Mouse (Mus musculus) kidney, embryonic 16.5 days (tissue): ENCODE measurements around the gene Plekhg6. TPM values are rescaled to one million over a fixed set of nuclear protein-coding genes. Genes with fewer than 3 reads are reported as not detected.
A peak's percentile ranks its signal among the peaks of the same experiment; 100 is the strongest.

ENCODE experiments used
- ATAC-seq: fragments of 200-750 bp; cut with Nextera tagmentation; 2 replicates; pipeline ENCODE4 v1.8.0; 2017; ENCODE audit warnings: moderate TSS enrichment; ENCODE audit not compliant: low FRiP score, low TSS enrichment
- H3K27ac ChIP-seq: fragments of 300-500 bp; sonication (generic); 2 replicates; pipeline ENCODE4 v1.5.1; 2014; ENCODE audit warnings: low read length
- H3K27me3 ChIP-seq: fragments of 300-500 bp; sonication (generic); 2 replicates; pipeline ENCODE4 v1.6.1; 2014; ENCODE audit warnings: low read length, control low read depth, mixed read lengths; ENCODE audit not compliant: insufficient read depth
- H3K36me3 ChIP-seq: fragments of 300-500 bp; sonication (generic); 2 replicates; pipeline ENCODE4 v1.6.1; 2014; ENCODE audit warnings: low read length, control low read depth, mixed read lengths; ENCODE audit not compliant: insufficient read depth
- H3K4me1 ChIP-seq: fragments of 300-500 bp; sonication (generic); 2 replicates; pipeline ENCODE4 v1.6.1; 2014; ENCODE audit warnings: low read length, control low read depth, mixed read lengths; ENCODE audit not compliant: insufficient read depth
- H3K4me2 ChIP-seq: fragments of 300-500 bp; sonication (generic); replicated peaks from 2 replicates; pipeline ENCODE4 v1.6.1; 2014; ENCODE audit warnings: low read depth, low read length
- H3K4me3 ChIP-seq: fragments of 300-500 bp; sonication (generic); 2 replicates; pipeline ENCODE4 v1.5.1; 2014; ENCODE audit warnings: mild to moderate bottlenecking, low read length
- H3K9ac ChIP-seq: fragments of 300-500 bp; sonication (generic); replicated peaks from 2 replicates; pipeline ENCODE4 v1.6.1; 2014; ENCODE audit warnings: low read length
- H3K9me3 ChIP-seq: fragments of 300-500 bp; sonication (generic); 2 replicates; pipeline ENCODE4 v1.6.1; 2016; ENCODE audit warnings: low read length, control low read depth
- WGBS: fragments of 180-500 bp; shearing (Covaris S2); extraction: QIAGEN DNeasy Blood & Tissue Kit; methylation state at CpG from one replicate; pipeline ENCODE4 v1.1.7; 2014; 5-methylcytosine and 5-hydroxymethylcytosine counted together
- polyA plus RNA-seq: library from polyadenylated mRNA; unstranded; fragments of >200 nt; fragmentation: Nextera tagmentation; extraction: Ambion mirVana; gene quantifications from 2 replicates; pipeline ENCODE4 v1.2.1, GENCODE M21; 2015

The Plekhg6 gene
- polyA plus RNA-seq, 1 experiment from 2014 or later = 4.9 TPM

DNA sequence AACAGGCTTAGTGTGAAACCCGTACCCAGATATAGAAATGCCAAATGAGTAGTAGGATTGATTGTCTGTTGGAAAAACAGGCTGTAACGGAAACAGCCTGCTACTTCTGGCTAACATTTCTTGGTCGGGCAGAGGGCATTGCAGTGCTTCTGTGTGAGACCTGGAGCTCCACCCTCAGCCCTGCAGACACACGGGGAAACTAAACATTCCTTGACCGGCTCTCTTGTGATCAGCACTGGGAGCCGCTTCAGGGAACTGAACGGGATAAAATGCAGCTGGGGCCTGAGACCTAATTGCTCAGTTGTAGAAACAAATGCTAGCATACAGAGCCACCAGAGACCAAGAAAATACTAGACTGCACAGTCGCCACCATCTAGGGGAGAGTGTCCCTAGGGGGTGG lies 24.3 kb downstream of the Plekhg6 start:
- Histone ChIP-seq H3K27ac (no peak overlapping the region), H3K36me3 (peaks cover 44% of the 10 kb centered on the region), H3K4me1 (peaks cover 65% of the 10 kb centered on the region), H3K9me3 (no peaks in the 10 kb centered on the region), H3K9ac (no peak overlapping the region; the same call in 1 of the 2 replicates), H3K27me3 (no peaks in the 10 kb centered on the region), H3K4me3 (no peak overlapping the region), H3K4me2 (no peak overlapping the region)
- no peak for ATAC-seq
- 25% methylated on average over 8 of the region's 8 CpGs for WGBS

GRCm38 (mm10) chr6:125355197-125355741 lies 25.3 kb downstream of the Plekhg6 start:
- peaks cover 35% of the 10 kb centered on the region for H3K36me3 ChIP-seq
- ATAC-seq = peak; percentile 9; the same call in 1 of the 2 replicates
- H3K4me2 ChIP-seq = peak overlapping the region; percentile 44
- WGBS = 7% methylated on average over 10 of the region's 10 CpGs
- peak overlapping the region; percentile 89 for H3K27ac ChIP-seq
- no peaks in the 10 kb centered on the region for H3K9me3 ChIP-seq
- peaks cover 69% of the 10 kb centered on the region for H3K4me1 ChIP-seq
- H3K27me3 ChIP-seq = no peaks in the 10 kb centered on the region
- H3K9ac ChIP-seq = 0 out of 2 replicates have a peak overlapping the region, but pooled peaks have one; percentile 8
- H3K4me3 ChIP-seq = peak overlapping the region; percentile 21

DNA sequence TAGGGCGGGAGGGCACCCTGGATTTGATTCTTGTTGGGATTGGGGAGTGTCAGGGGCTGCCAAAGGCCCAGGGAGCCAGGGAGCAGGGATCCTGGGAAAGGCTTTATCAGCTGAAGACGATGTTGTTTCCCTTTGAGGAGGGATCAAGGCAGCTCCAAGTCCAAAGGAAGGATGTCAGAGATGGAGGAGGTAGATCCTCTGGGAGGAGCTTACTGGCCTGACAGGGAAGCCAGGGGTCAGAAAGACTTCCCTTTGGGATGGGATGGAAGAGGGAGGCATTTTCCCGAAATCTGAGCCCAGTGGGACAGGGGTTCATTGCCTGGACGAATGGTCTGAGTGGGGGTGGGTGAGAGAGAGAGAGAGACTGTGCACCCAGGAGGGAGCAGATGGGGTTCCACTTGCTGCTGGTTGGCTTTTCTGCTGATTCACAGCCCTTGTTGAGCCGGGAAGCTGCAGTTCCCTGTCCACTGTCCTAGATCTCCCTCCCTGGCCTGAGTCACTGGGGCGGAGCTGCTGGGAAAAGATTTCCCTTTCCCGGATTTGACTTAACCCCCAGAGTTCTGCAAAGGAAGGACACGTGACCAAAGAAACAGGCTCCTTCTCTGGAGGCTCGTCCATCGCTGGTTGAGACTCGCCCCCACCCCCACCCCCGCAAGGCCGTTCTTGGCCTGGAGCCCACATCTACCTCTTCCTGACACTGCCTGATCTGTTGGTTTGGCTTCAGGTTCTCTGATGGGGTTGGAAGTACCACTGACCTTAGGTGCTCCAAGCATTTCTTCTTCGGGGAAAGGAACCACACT lies 26.0 kb downstream of the Plekhg6 start:
- ATAC-seq = peak; percentile 55
- WGBS = 4% methylated on average over 14 of the region's 14 CpGs
- peaks cover 29% of the 10 kb centered on the region for H3K36me3 ChIP-seq
- H3K4me2 ChIP-seq = peak overlapping the region; percentile 44
- no peaks in the 10 kb centered on the region for H3K27me3 ChIP-seq
- peaks cover 68% of the 10 kb centered on the region for H3K4me1 ChIP-seq
- no peaks in the 10 kb centered on the region for H3K9me3 ChIP-seq
- peak overlapping the region; percentile 21 for H3K4me3 ChIP-seq
- H3K27ac ChIP-seq = peak overlapping the region; percentile 89
- peak overlapping the region; percentile 44; the same call in 1 of the 2 replicates for H3K9ac ChIP-seq

DNA sequence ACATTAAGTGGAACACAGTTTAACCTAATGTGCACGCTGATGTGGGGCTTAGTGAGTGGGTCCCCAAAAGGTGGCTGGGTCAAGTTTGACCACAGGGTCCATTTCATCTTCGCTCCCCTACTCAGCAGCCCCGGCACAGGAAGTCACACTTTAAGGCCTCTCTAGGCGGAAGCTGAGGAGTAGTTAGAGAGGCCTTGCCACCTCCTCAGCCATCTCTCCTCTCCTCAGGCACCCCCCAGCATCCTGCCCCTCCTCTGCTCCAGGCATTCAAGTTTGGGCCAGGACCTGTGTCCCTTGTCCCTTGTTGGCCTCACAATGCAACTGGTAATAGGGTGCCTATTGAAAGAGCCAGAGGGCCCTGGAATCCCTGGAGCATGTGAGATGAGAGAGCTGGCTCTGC lies 26.9 kb downstream of the Plekhg6 start:
- Histone ChIP-seq H3K9ac (peak overlapping the region; percentile 50; the same call in 1 of the 2 replicates), H3K4me3 (no peak overlapping the region), H3K4me1 (peaks cover 75% of the 10 kb centered on the region), H3K27me3 (no peaks in the 10 kb centered on the region), H3K9me3 (no peaks in the 10 kb centered on the region), H3K36me3 (peaks cover 20% of the 10 kb centered on the region), H3K27ac (peak overlapping the region; percentile 89), H3K4me2 (peak overlapping the region; percentile 44)
- WGBS = 63% methylated on average over 4 of the region's 4 CpGs
- no peak for ATAC-seq

DNA sequence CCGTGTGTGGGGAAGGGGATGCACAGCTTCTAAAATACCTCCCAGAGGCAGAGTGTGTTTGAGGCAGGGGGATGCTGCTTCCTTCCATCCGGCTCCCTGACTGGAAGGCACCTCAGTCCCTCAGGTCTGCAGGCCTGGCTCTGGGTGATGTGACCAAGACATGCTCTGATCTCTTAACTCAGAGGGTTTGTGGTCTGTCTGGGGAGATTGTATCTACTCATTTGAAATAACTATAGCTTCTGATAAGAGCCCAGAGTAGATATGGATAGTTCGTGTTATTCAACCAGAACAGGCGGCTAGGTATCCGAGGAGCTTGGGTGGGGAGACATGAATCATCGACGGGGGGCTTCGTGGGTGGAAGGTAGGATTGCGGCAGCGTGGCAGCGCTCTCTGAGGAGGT lies 27.4 kb downstream of the Plekhg6 start:
- Histone ChIP-seq H3K36me3 (peaks cover 16% of the 10 kb centered on the region), H3K4me3 (no peak overlapping the region), H3K27me3 (no peaks in the 10 kb centered on the region), H3K4me1 (peaks cover 76% of the 10 kb centered on the region), H3K9me3 (no peaks in the 10 kb centered on the region), H3K9ac (peak overlapping the region; percentile 50; the same call in 1 of the 2 replicates), H3K27ac (no peak overlapping the region), H3K4me2 (peak overlapping the region; percentile 28)
- no peak for ATAC-seq
- whole genome bisulfite sequencing = 68% methylated on average over 11 of the region's 11 CpGs

DNA sequence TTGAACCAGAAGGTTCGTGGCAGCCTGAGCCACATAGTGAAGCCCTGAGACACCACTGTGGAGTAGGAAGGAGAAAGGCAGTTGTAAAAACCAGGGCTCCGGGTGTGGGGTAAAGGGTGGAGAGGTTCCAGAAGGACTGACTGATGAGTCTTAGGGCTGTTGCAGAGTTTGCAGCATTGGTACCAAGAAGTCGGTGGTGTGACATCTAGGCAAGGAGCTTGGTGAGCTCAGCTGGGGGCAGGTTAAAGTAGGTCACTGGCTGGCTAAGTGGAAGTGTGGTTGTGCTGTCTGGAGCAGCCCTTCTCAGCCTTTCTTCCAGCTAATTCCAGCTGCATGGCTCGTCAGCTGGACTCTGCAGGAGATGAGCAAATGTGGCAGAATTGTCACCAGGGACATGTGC lies 27.8 kb downstream of the Plekhg6 start:
- Histone ChIP-seq H3K9ac (peak overlapping the region; percentile 50; the same call in 1 of the 2 replicates), H3K4me3 (no peak overlapping the region), H3K4me1 (peaks cover 78% of the 10 kb centered on the region), H3K27ac (no peak overlapping the region), H3K36me3 (peaks cover 12% of the 10 kb centered on the region), H3K27me3 (no peaks in the 10 kb centered on the region), H3K4me2 (peak overlapping the region; percentile 28), H3K9me3 (no peaks in the 10 kb centered on the region)
- ATAC-seq = no peak
- 58% methylated on average over 4 of the region's 4 CpGs for WGBS

DNA sequence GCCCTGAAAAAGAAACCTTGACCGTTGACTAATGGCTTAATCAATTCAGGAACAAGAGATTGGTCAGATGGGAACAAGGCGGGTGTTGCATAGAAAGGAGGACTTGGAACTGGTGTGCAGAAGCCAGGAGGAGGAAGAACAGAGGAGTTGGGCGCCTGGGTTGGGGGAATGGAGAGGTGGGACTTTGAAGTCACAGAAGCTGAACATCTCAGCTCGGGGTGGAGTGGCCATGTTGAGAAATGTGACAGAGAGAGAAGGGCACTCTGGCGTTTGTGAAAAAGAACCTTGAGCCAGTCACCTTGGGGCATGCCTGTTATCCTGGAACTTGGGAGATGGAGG lies 28.6 kb downstream of the Plekhg6 start:
- Histone ChIP-seq H3K4me1 (peaks cover 74% of the 10 kb centered on the region), H3K4me3 (no peak overlapping the region), H3K27ac (no peak overlapping the region), H3K4me2 (peak overlapping the region; percentile 70), H3K27me3 (no peaks in the 10 kb centered on the region), H3K9me3 (no peaks in the 10 kb centered on the region), H3K36me3 (peaks cover 4% of the 10 kb centered on the region; the same call in 1 of the 2 replicates), H3K9ac (0 out of 2 replicates have a peak overlapping the region, but pooled peaks have one; percentile 4)
- no peak for ATAC-seq
- 57% methylated on average over 5 of the region's 5 CpGs for WGBS

GRCm38 (mm10) chr6:125351368-125352045 lies 29.1 kb downstream of the Plekhg6 start:
- Histone ChIP-seq H3K4me1 (peaks cover 74% of the 10 kb centered on the region), H3K27me3 (no peaks in the 10 kb centered on the region), H3K9me3 (no peaks in the 10 kb centered on the region), H3K36me3 (no peaks in the 10 kb centered on the region), H3K4me2 (peak overlapping the region; percentile 70), H3K9ac (peak overlapping the region; percentile 92; the same call in 1 of the 2 replicates), H3K4me3 (peak overlapping the region; percentile 83), H3K27ac (peak overlapping the region; percentile 9; the same call in 1 of the 2 replicates)
- ATAC-seq = no peak
- 47% methylated on average over 8 of the region's 8 CpGs for WGBS

DNA sequence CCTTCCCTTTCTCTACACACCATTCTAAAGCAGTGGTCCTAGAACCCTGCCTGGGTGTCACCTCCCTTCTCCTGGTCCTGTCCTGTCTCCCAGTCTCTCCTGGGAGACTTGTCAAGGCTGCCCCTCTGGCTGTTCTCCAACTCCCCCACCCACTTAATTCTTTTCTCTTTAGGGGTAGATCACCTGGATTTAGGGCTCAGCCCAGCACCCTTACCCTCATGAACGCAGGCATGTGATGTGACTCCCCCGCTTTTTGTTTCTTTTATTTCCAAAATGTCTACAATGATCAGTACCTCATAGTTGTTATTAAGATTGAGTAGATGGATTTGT lies 29.6 kb downstream of the Plekhg6 start:
- Histone ChIP-seq H3K9me3 (no peaks in the 10 kb centered on the region), H3K36me3 (no peaks in the 10 kb centered on the region), H3K27ac (peak overlapping the region; percentile 90), H3K4me3 (peak overlapping the region; percentile 83), H3K4me2 (peak overlapping the region; percentile 70), H3K27me3 (no peaks in the 10 kb centered on the region), H3K9ac (peak overlapping the region; percentile 92), H3K4me1 (peaks cover 69% of the 10 kb centered on the region)
- no peak for ATAC-seq
- WGBS = 64% methylated on average over 2 of the region's 2 CpGs
